Mouse (Mus musculus) megakaryocyte, embryonic 14.5 days (primary cell): ENCODE measurements around the gene Zfp593. TPM values are rescaled to one million over a fixed set of nuclear protein-coding genes. Genes with fewer than 3 reads are reported as not detected.
A peak's percentile ranks its signal among the peaks of the same experiment; 100 is the strongest.

Experiments used
- H3K27me3 ChIP-seq: replicated peaks from 2 replicates; pipeline ENCODE3; 2012; ENCODE audit warnings: inconsistent platforms
- H3K36me3 ChIP-seq: replicated peaks from 2 replicates; pipeline ENCODE3; 2012; ENCODE audit warnings: low read length, inconsistent platforms, mixed read lengths
- H3K4me1 ChIP-seq: 2 replicates; pipeline ENCODE4 v1.6.1; 2012; ENCODE audit warnings: inconsistent platforms
- H3K4me3 ChIP-seq: replicated peaks from 2 replicates; pipeline ENCODE3; 2012; ENCODE audit warnings: moderate library complexity, mild to moderate bottlenecking, inconsistent platforms
- H3K9me3 ChIP-seq: 2 replicates; pipeline ENCODE4 v1.6.1; 2012; ENCODE audit warnings: inconsistent platforms
- FLI1 ChIP-seq: IDR thresholded peaks from 2 replicates; pipeline ENCODE4 v1.6.1; 2012; ENCODE audit warnings: low read length, inconsistent platforms, mixed read lengths
- GATA1 ChIP-seq: IDR thresholded peaks from 3 replicates; pipeline ENCODE4 v1.6.1; 2012; ENCODE audit warnings: mixed read lengths, low read length, inconsistent platforms, borderline replicate concordance
- polyA plus RNA-seq: library from polyadenylated mRNA; stranded (reverse); fragments of >175 nt; gene quantifications from 2 replicates; pipeline ENCODE4 v1.2.3, GENCODE M21; 2012; ENCODE audit warnings: low replicate concordance; ENCODE audit not compliant: insufficient read depth

The Zfp593 gene
- polyA plus RNA-seq, 1 experiment: 28.1 TPM

DNA sequence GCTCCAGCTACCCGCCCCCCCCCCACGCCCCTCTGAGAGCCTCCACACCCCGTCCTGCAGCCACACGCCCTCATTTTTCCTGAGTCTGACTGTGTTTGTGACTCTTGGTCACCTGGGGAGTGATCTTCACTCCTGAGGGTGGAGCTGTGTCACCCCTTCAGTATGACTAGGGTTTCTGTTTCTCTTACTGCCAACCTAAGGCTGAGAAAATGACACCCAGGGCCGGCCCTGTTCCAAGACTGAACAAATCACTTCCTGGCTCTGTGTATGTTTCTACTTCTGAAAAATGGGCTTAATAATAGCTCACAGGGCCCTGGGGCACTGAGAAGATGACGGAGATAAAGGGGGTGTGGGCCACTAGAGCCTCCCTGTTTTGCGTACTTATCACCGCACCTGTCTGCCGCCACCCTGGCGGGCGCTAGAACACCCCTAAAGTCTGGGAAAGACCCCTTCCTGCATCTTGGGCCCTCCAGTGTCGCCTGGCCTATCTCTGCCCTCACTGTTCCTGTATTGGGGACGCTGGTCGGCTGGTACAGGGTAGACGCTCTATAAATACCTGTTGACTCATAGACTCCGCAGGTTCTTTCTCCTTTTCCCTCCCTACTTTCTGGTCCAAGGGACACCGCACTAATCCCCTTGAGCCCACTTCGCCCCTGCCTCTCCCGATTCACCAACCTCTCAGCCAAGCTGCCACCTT lies 7.7 kb downstream of the Zfp593 start:
- no peaks in the 10 kb centered on the region for H3K36me3 ChIP-seq
- H3K9me3 ChIP-seq: no peaks in the 10 kb centered on the region
- TF ChIP-seq GATA1 (no peak), FLI1 (no peak)
- peaks cover 60% of the 10 kb centered on the region for H3K27me3 ChIP-seq
- H3K4me1 ChIP-seq: peaks cover 13% of the 10 kb centered on the region
- H3K4me3 ChIP-seq: no peak overlapping the region

DNA sequence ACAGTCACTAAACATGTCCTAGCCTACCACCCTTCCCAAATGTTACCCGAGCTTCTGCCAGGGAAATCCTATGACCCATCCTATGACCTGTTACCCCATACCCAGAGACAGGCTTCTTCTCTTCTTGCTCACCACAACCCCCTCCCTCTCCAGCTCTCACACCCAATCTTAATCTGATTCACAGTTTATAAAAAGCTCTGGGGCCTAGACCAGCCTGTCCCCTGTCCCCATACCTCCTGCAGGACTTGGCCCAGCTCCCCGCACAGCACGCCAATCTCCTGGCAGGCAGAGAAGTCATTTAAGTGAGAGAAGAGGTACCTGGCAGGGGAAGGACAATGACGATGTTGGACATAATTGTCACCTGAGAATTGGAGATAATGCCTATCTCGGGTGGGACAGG lies 10.5 kb downstream of the Zfp593 start:
- Histone ChIP-seq H3K4me3 (no peak overlapping the region), H3K27me3 (peaks cover 79% of the 10 kb centered on the region), H3K36me3 (no peaks in the 10 kb centered on the region), H3K4me1 (peaks cover 13% of the 10 kb centered on the region), H3K9me3 (no peaks in the 10 kb centered on the region)
- TF ChIP-seq GATA1 (no peak), FLI1 (no peak)

DNA sequence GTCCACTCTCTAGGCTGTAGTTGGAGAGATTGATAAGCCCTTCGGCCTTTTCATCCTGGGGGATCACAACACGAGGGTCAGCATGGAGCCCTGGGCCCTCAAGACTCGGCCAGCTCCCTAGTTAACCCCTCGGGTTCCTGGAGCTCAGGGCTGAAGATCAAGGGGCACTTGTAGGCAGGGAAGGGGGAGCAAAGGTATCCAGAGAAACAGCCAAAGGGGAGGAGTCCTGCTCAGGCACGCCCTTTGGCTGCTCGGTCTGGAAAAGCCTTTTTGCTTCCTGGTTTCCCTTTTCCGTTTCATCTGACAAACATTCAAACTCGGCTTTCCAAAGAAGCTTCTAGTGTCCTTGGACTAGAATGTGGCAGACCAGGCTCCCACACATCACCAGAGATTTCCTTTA lies 15.0 kb downstream of the Zfp593 start:
- Histone ChIP-seq H3K4me1 (no peaks in the 10 kb centered on the region), H3K27me3 (peaks cover 81% of the 10 kb centered on the region), H3K9me3 (no peaks in the 10 kb centered on the region), H3K36me3 (no peaks in the 10 kb centered on the region), H3K4me3 (no peak overlapping the region)
- TF ChIP-seq GATA1: no peak
- no peak for TF ChIP-seq FLI1

DNA sequence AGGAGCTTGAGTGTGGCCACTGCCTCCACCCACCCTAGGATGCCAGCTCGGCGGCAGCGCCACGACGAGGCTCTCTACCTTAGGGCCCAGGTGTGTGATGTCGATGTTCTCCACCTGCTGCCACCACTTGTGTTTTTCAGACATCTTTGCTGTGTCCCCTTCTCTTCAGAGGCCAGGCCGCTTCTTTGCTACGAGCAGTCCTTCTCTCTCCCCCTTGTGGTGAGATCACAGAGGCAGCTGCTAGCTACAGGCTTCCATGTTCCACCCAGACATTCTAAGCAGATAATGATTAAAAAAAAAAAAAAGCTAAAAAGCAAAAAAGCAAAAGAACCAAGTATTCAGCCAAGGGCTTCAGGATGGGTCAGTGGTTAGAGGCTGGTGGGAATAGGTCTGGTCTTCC lies 18.2 kb downstream of the Zfp593 start, which contains the start of gene Catsper4:
Catsper4 (minus strand) TSS at position 190 of the 400 bp plus-strand sequence.
- TF ChIP-seq GATA1: no peak
- TF ChIP-seq FLI1: no peak
- Histone ChIP-seq H3K4me1 (no peaks in the 10 kb centered on the region; the same call in 1 of the 2 replicates), H3K4me3 (no peak within 1 kb of the TSS), H3K9me3 (no peaks in the 10 kb centered on the region), H3K36me3 (no peaks in the 10 kb centered on the region), H3K27me3 (peaks cover 65% of the 10 kb centered on the region)

DNA sequence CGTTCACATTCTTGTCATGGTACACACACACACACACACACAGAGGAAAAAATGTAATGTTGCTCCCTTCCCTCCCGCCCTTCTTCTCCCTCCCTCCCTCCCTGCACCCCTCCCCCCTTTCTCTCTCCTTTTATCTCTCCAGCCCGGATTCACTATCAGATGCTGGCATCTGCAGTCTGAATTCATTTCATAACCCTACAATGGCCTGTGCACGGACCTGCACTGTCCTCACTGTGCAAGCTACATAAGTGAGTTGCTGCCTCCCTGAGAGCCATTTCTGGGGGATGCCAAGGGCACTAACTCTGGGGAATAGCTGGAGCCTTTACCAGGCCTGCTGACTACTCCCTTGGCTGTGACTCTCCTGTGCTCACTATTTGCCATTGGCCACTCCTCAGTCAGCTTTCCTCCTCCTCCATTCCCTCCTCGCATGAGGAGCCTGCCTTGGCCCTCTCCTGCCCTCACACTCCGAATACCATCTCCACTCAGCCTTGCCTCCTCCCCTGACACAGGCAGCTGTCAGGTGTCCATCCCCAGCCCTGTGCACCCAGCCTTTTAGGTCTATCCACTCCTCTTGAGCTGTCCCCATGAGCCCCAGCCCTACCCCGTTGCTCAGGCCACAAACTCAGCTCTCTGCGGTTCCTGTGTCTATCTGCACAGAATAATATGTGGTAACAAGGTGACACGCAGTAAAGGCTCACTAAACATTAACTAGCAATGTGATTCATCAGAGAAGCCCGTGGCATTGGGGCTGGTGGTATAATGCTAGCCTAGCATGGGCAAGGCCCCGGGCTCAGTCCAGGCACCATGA lies 22.4 kb downstream of the Zfp593 start:
- no peaks in the 10 kb centered on the region for H3K36me3 ChIP-seq
- no peak overlapping the region for H3K4me3 ChIP-seq
- peaks cover 55% of the 10 kb centered on the region for H3K27me3 ChIP-seq
- H3K4me1 ChIP-seq: no peaks in the 10 kb centered on the region; the same call in 1 of the 2 replicates
- no peaks in the 10 kb centered on the region for H3K9me3 ChIP-seq
- TF ChIP-seq FLI1 (no peak), GATA1 (no peak)

DNA sequence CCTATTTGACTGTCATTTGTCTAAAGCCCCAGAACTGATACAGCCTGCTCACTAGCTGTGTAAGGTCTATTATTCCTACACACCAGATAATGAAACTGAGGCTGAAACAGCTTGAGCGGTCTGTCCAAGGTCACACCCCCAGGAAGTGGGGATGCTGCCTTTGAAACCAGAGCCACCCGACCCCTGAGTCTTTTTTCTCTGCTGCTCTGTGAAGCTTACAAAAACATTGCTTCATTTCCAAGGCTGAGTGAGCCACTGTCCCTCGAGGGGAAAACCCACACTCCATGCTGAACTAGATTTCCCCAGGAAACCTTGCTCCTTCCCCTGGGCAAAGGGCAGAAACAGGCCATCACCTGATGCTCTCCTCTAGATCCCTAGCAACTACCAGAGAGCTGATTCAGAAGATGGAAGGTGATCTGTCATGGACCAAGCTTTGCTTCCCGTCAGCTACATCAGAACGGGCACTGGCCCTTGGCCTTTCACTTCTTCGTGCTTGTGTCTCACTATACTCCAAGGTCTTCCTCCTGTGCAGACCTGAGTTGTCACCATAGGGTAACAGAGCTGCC lies 38.8 kb downstream of the Zfp593 start:
- Histone ChIP-seq H3K36me3 (no peaks in the 10 kb centered on the region), H3K27me3 (peaks cover 42% of the 10 kb centered on the region), H3K9me3 (peaks cover 6% of the 10 kb centered on the region), H3K4me3 (peak overlapping the region; percentile 28), H3K4me1 (peaks cover 11% of the 10 kb centered on the region)
- TF ChIP-seq FLI1 (no peak), GATA1 (no peak)

DNA sequence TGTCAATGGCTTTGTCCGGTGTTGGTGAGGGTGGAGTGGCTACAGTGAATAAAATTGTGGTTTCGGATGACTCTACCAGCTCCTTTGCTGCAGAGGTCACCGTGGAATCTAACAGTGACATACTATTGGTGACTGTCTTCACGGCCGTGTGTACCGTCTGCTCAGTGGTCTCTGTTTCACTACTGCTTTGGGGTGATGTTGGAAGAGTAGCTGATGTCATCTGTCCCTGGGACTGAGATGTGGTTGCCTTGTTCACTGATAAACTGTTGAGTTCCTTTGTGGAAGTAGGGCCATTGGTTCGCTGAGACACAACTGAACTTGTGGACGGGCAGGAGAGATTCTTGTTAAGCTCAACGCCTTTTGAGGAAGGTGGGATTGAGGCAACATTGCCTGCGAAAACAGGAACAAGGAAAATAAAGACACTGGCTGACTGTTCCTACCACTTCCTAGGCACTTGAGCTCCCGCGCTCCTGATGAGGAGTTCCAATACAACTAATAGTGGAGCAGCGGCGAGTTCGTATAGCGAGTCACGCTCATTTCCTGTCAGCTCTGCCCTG lies 42.0 kb downstream of the Zfp593 start:
- TF ChIP-seq FLI1 (no peak), GATA1 (no peak)
- no peak overlapping the region for H3K4me3 ChIP-seq
- H3K9me3 ChIP-seq: no peaks in the 10 kb centered on the region
- peaks cover 11% of the 10 kb centered on the region for H3K4me1 ChIP-seq
- H3K27me3 ChIP-seq: peaks cover 29% of the 10 kb centered on the region
- no peaks in the 10 kb centered on the region for H3K36me3 ChIP-seq

DNA sequence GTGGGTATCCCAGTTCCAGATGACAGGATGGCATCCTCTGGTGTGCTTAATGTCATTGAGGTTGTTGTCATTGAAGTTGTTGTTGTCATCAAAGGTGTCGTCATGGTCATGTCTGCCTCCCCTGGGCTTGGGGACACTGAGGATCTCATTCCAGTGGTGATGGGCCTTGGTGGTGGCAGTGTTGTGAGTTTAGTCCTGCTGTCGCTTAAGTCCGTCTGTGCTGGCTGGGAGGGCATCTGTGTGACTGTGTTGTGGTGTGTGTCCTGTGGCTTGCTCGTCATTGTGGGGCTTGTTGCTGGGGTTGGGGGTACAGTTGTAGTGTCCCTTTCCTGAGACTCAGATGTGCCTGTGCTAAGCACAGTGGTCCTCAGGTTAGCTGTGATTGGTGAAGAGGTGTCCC lies 42.5 kb downstream of the Zfp593 start, which contains the start of gene Gm7534:
Gm7534 (minus strand) TSS at position 101 of the 400 bp plus-strand sequence.
- TF ChIP-seq GATA1: no peak
- TF ChIP-seq FLI1: no peak
- peaks cover 26% of the 10 kb centered on the region for H3K27me3 ChIP-seq

DNA sequence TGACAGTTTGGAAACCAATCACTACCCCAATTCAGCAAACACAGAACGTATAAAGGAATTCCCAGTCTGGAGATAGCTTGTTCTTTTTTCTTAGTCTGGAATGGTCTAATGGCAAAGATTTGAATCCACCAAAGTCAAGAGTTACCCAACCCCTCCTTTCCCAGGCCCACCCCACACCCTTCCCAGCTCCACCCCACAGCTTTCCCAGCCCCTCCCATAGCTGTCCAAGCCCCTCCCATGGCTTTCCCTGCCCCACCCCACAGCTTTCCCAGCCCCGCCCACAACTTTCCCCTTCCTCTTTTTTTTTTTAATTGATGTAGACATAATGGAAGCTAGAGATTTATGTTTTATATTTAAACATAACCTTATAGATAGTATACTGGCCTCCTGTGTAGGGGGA lies 46.0 kb downstream of the Zfp593 start:
- Histone ChIP-seq H3K36me3 (no peaks in the 10 kb centered on the region), H3K4me3 (no peak overlapping the region), H3K27me3 (peaks cover 29% of the 10 kb centered on the region), H3K9me3 (no peaks in the 10 kb centered on the region), H3K4me1 (peaks cover 5% of the 10 kb centered on the region; the same call in 1 of the 2 replicates)
- no peak for TF ChIP-seq GATA1
- no peak for TF ChIP-seq FLI1

More for the DNA sequence above, 42.5 kb downstream of the Zfp593 start, which contains the start of gene Gm7534:
- Histone ChIP-seq H3K4me1 (peaks cover 11% of the 10 kb centered on the region), H3K9me3 (no peaks in the 10 kb centered on the region), H3K36me3 (no peaks in the 10 kb centered on the region), H3K4me3 (no peak within 1 kb of the TSS)

Other genes with a start within 250 kb of the Zfp593 start
- 4.5 and 32.2 TPM in 2 replicates for gene Dhdds, start 244.7 kb downstream of the Zfp593 start, polyA plus RNA-seq
- gene Lin28a, start 226.8 kb downstream of the Zfp593 start, polyA plus RNA-seq: not detected in 2 replicates
- not detected in 2 replicates for gene Zfp683, start 191.8 kb downstream of the Zfp593 start, polyA plus RNA-seq
- gene Crybg2, start 184.8 kb downstream of the Zfp593 start, polyA plus RNA-seq: not detected in 2 replicates
- gene Cd52, start 150.5 kb downstream of the Zfp593 start, polyA plus RNA-seq: 77.0 and 307 TPM in 2 replicates
- 69.8 and 175 TPM in 2 replicates for gene Ubxn11, start 143.0 kb downstream of the Zfp593 start, polyA plus RNA-seq
- 1,646 and 1,679 TPM in 2 replicates for gene Sh3bgrl3, start 116.8 kb downstream of the Zfp593 start, polyA plus RNA-seq
- 10.9 and 19.9 TPM in 2 replicates for gene Cep85, start 58.5 kb downstream of the Zfp593 start, polyA plus RNA-seq
- not detected in 2 replicates for gene Gm7534, start 42.6 kb downstream of the Zfp593 start, polyA plus RNA-seq
- not detected in 2 replicates for gene Catsper4, start 18.2 kb downstream of the Zfp593 start, polyA plus RNA-seq
- gene Cnksr1, start 7.2 kb downstream of the Zfp593 start, polyA plus RNA-seq: not detected in 2 replicates
- gene E130218I03Rik, start 1.9 kb downstream of the Zfp593 start, polyA plus RNA-seq: not detected in 2 replicates
- not detected in 2 replicates for gene Gm30191, start 1.3 kb upstream of the Zfp593 start, polyA plus RNA-seq
- gene Grrp1, start 8.5 kb upstream of the Zfp593 start, polyA plus RNA-seq: not detected in 2 replicates
- 0.20 TPM in 1 of 2 replicates, not detected in the other for gene Pdik1l, start 42.3 kb upstream of the Zfp593 start, polyA plus RNA-seq
- gene Trim63, start 69.5 kb upstream of the Zfp593 start, polyA plus RNA-seq: not detected in 2 replicates
- 1.1 TPM in 1 of 2 replicates, not detected in the other for gene Slc30a2, start 97.6 kb upstream of the Zfp593 start, polyA plus RNA-seq
- gene Extl1, start 138.3 kb upstream of the Zfp593 start, polyA plus RNA-seq: not detected in 2 replicates
- gene Pafah2, start 150.7 kb upstream of the Zfp593 start, polyA plus RNA-seq: 2.4 and 3.8 TPM in 2 replicates
- 7.4 and 115 TPM in 2 replicates for gene Stmn1, start 222.7 kb upstream of the Zfp593 start, polyA plus RNA-seq